Mouse (Mus musculus) limb, embryonic 13.5 days (tissue): ENCODE measurements around the gene Atp6ap1. TPM values are rescaled to one million over a fixed set of nuclear protein-coding genes. Genes with fewer than 3 reads are reported as not detected.

ENCODE experiments used
- ATAC-seq: fragments of 200-750 bp; cut with Nextera tagmentation; 2 replicates; pipeline ENCODE4 v1.8.0; 2017; ENCODE audit warnings: low read depth, moderate number of reproducible peaks, moderate TSS enrichment; ENCODE audit not compliant: low FRiP score
- H3K27ac ChIP-seq: fragments of 300-500 bp; sonication (generic); 2 replicates; pipeline ENCODE4 v1.5.1; 2015; ENCODE audit warnings: inconsistent platforms, mild to moderate bottlenecking, moderate library complexity
- H3K27me3 ChIP-seq: fragments of 300-500 bp; sonication (generic); 2 replicates; pipeline ENCODE4 v1.6.1; 2015; ENCODE audit warnings: mild to moderate bottlenecking, inconsistent platforms
- H3K36me3 ChIP-seq: fragments of 300-500 bp; sonication (generic); 2 replicates; pipeline ENCODE4 v1.6.1; 2015; ENCODE audit warnings: inconsistent platforms, mild to moderate bottlenecking, moderate library complexity
- H3K4me1 ChIP-seq: fragments of 300-500 bp; sonication (generic); 2 replicates; pipeline ENCODE4 v1.6.1; 2015; ENCODE audit warnings: inconsistent platforms
- H3K4me2 ChIP-seq: fragments of 300-500 bp; sonication (generic); replicated peaks from 2 replicates; pipeline ENCODE4 v1.6.1; 2015; ENCODE audit warnings: inconsistent platforms, mild to moderate bottlenecking, moderate library complexity
- H3K4me3 ChIP-seq: fragments of 300-500 bp; sonication (generic); 2 replicates; pipeline ENCODE4 v1.5.1; 2015; ENCODE audit warnings: moderate library complexity, mild to moderate bottlenecking, inconsistent platforms
- H3K9ac ChIP-seq: fragments of 300-500 bp; sonication (generic); 2 replicates; pipeline ENCODE4 v1.6.1; 2015; ENCODE audit warnings: mild to moderate bottlenecking, inconsistent platforms
- H3K9me3 ChIP-seq: fragments of 300-500 bp; sonication (generic); 2 replicates; pipeline ENCODE4 v1.6.1; 2016; ENCODE audit warnings: inconsistent platforms
- WGBS: fragments of 180-500 bp; shearing (Covaris S2); methylation state at CpG from one replicate; pipeline ENCODE4 v1.1.7; 2015; 5-methylcytosine and 5-hydroxymethylcytosine counted together
- microRNA-seq: library from miRNA; unstranded; fragments of <30 nt; microRNA quantifications from one replicate; pipeline ENCODE4, GENCODE M21; 2016
- polyA plus RNA-seq: library from polyadenylated mRNA; unstranded; fragments of >200 nt; fragmentation: Nextera tagmentation; extraction: Ambion mirVana; gene quantifications from 2 replicates; pipeline ENCODE4 v1.2.1, GENCODE M21; 2015

The Atp6ap1 gene
- polyA plus RNA-seq, 1 experiment from 2014 or later: 127 TPM

DNA sequence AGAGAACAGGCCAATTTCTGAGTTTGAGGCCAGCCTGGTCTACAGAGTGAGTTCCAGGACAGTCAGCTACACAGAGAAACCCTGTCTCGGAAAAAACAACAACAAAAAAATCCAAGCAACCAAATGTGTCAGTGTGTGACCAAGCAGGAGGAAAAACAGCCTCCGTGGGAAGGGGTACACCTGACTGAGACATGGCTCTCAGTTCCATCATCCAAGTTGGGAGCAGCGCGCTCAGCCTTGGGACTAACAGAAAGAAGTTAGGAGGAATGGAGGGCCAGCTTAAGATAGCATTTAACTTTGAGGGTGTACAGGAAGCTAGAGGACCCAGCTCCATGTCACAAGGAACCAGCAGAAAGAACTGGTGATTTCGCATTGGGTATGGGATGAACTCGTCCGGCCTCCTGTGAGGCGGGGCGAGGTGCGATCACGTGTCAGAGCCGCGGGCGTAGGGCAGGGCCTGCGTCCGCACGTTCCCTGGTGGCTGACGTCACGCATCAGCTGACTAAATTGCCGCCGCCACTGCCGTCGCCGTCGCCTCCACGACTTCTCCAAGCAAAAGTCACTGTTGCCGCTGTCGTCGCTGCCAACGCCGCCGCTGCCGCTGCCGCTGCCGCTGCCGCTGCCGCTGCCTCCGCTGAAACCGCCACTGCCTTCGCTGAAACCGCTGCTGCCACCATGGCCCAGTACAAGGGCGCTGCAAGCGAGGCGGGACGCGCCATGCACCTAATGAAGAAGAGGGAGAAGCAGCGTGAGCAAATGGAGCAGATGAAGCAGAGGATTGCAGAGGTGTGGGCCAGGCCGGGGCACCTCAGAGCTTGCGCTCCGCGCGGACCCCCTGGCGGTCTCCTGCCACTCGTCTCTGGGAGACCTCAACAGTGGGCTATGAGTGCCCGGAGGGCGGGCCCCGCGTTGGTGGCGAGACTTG lies 15.9 kb downstream of the Atp6ap1 start, which contains the start of gene Fam50a:
Gene Fam50a, plus strand, starts transcription at position 494 of the 925 bp plus-strand sequence.
- H3K4me2 ChIP-seq: peak within 1 kb of the TSS; percentile 71
- no peaks in the 10 kb centered on the region; the same call in 1 of the 2 replicates for H3K27me3 ChIP-seq
- peak within 1 kb of the TSS; percentile 61; the same call in 1 of the 2 replicates for H3K27ac ChIP-seq
- peak within 1 kb of the TSS; percentile 63 for H3K4me3 ChIP-seq
- ATAC-seq: peak; percentile 97
- peak within 1 kb of the TSS; percentile 79 for H3K9ac ChIP-seq
- H3K36me3 ChIP-seq: peaks cover 41% of the 10 kb centered on the region
- 18% methylated on average over 58 of the region's 59 CpGs for WGBS
- H3K9me3 ChIP-seq: no peaks in the 10 kb centered on the region
- 0 out of 2 replicates have a peak, but pooled peaks cover 4% of the 10 kb centered on the region for H3K4me1 ChIP-seq

DNA sequence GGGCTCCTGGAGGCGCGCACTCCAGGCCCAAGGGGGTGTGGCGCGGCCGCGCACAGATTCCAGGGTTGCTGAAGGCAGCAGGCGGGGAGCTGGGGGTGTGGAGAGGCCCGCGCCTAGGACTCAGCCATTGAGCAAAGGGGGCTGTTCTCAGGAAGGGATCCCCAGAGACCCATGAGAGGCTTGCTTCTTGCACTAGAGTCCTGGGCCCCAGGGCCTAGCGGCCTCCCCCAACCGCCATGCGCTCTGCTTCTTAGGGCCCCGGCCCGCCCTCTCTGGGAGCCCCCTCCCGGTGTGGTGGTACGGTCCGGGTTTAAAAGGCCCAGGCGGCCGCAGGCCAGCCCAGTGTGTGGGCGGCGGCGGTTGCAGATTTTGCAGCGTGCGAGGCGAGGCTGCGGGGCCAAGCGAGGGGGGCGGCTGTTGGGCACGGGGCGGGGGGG lies 31.8 kb downstream of the Atp6ap1 start, which contains the start of gene Plxna3:
Gene Plxna3, plus strand, starts transcription at position 342 of the 437 bp plus-strand sequence.
- peak; percentile 96 for ATAC-seq
- WGBS: 12% methylated on average over 25 of the region's 30 CpGs
- Histone ChIP-seq H3K27ac (peak within 1 kb of the TSS; percentile 74; the same call in 1 of the 2 replicates), H3K4me2 (peak within 1 kb of the TSS; percentile 73), H3K9me3 (no peaks in the 10 kb centered on the region), H3K4me3 (peak within 1 kb of the TSS; percentile 51), H3K4me1 (peaks cover 16% of the 10 kb centered on the region), H3K27me3 (no peaks in the 10 kb centered on the region), H3K36me3 (0 out of 2 replicates have a peak, but pooled peaks cover 6% of the 10 kb centered on the region), H3K9ac (peak within 1 kb of the TSS; percentile 70)

DNA sequence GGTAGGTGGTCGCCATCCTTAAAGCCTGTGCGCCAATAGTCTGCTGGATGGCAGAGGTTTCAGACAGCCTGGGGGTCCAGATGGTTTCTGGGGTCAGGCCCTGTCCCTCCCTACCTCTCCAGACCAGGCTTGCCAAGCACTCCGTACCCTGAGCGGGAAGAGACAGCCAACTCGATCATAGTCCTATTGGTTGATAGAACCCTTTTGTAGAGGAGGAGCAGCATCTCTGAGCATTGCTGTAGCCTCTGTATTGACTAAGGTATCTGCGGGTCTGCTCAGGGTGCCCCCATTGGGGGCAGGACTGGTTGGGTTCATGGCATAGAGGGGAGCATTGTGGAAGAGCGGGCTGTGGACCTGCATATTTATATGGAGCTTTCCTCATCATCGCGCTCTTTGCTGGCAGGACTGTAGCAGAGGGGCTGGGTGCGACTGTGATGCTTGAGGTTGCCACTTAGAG lies 32.3 kb downstream of the Atp6ap1 start:
- Histone ChIP-seq H3K4me3 (peak overlapping the region; percentile 51), H3K27me3 (no peaks in the 10 kb centered on the region), H3K4me2 (peak overlapping the region; percentile 73), H3K27ac (no peak overlapping the region; the same call in 1 of the 2 replicates), H3K36me3 (peaks cover 8% of the 10 kb centered on the region; the same call in 1 of the 2 replicates), H3K9me3 (no peaks in the 10 kb centered on the region), H3K9ac (peak overlapping the region; percentile 70), H3K4me1 (peaks cover 16% of the 10 kb centered on the region)
- peak; percentile 20 for ATAC-seq
- WGBS: 33% methylated on average over 10 of the region's 10 CpGs

DNA sequence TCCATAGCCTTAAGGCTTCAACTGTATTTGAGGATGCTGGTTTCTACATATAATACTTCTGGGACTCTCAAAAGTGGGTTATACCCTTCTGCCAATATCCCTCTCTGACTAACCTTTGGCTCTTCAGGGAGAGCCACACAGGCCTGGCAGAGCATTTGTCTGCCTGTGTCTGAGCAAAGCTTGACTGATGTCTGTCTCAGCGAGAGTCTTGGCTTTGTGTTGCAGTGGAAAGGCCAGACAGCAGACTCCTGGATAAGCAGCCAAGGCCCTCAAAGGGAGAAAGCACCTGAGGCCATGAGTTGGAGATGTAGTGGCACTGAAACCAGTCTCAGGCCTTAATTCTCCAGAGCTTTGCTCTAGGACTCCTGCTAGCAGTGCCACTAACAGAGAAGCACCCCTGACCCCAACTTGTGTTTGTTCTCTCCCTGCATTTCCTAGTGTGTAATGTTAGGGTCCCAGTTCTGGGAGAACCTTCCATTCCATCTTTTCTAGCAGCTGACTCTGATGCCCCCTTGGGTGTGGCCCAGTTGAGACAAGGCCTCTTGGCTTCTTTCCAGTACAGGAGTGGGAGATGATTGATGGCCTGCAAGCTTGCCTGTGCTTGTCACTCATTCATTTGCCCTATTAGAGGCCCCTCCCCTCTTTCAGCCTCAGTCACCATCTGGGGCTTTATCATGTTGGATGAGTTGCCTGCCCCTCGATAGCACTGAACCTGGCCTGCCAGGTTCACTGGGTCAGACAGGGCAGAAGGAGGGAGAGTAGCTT lies 33.5 kb downstream of the Atp6ap1 start:
- Histone ChIP-seq H3K27me3 (no peaks in the 10 kb centered on the region), H3K4me2 (peak overlapping the region; percentile 73), H3K4me3 (peak overlapping the region; percentile 51), H3K9me3 (no peaks in the 10 kb centered on the region), H3K9ac (peak overlapping the region; percentile 70), H3K27ac (peak overlapping the region; percentile 33; the same call in 1 of the 2 replicates), H3K36me3 (peaks cover 18% of the 10 kb centered on the region), H3K4me1 (peaks cover 16% of the 10 kb centered on the region)
- no peak for ATAC-seq
- 55% methylated on average over 2 of the region's 2 CpGs for WGBS

DNA sequence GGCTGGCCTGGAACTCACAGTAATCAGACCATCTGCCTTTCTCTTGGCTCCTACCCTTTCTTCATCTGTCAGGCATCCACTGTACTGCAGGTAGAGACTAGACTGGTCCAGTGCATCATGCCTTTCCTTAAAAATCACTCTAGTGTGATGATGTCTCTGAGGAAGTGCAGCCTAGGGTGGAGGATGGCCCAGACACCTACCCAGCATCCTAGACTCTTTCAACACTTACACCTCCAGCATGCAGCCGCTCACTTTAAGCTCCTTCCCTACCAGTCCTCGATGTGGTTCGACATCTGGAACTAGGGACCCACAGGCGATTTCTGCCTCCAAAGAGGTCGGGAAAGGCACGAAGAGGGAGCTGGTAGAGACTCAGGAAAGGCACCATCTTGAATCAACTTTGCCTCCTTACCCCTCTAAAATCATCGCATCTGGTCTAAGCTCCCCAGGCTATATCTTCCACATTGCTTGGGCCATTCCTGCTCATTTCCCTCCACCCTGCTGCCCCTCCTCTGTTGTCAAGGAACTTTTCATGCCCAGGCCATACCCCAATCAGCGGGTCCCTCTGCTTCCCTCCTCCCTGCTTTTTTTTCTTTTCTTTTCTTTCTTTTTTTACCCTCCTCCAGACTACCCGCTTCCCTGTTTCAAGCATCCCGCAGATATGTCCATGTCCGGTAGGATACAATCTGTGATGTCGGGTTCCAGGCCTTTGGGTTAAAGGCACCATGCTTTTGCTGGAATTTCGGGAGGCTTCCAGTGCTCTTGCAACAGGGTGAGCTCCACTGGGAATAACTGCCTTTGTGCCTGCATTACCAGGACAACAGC lies 56.0 kb downstream of the Atp6ap1 start:
- 25% methylated on average over 13 of the region's 13 CpGs for WGBS
- Histone ChIP-seq H3K4me1 (no peaks in the 10 kb centered on the region), H3K4me3 (peak overlapping the region; percentile 51), H3K27ac (peak overlapping the region; percentile 58; the same call in 1 of the 2 replicates), H3K4me2 (peak overlapping the region; percentile 67), H3K9ac (peak overlapping the region; percentile 75), H3K36me3 (no peaks in the 10 kb centered on the region), H3K27me3 (no peaks in the 10 kb centered on the region), H3K9me3 (no peaks in the 10 kb centered on the region)
- peak; percentile 36 for ATAC-seq

DNA sequence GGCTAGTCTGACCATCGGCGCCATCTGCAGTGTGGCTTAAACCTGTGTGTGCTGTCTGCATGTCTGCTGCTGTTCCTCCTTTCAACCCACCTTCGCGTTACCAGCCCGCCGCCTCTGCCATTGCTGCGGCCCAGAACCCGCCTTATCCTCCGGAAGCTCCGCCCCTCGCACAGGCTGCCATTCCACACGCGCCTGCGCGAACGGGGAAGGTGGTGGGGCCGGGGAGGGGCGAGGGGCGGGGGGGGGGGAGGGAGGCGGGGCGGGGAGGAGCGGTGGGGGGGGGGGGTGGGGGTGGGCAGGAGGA lies 56.5 kb downstream of the Atp6ap1 start, which contains the start of gene Lage3:
Gene Lage3, minus strand, starts transcription at position 152 of the 304 bp plus-strand sequence.
- peak within 1 kb of the TSS; percentile 58; the same call in 1 of the 2 replicates for H3K27ac ChIP-seq
- WGBS: 32% methylated on average over 15 of the region's 22 CpGs

More for the DNA sequence above, 56.5 kb downstream of the Atp6ap1 start, which contains the start of gene Lage3:
- H3K9me3 ChIP-seq: no peaks in the 10 kb centered on the region
- H3K9ac ChIP-seq: peak within 1 kb of the TSS; percentile 75
- H3K4me3 ChIP-seq: peak within 1 kb of the TSS; percentile 51
- no peaks in the 10 kb centered on the region for H3K27me3 ChIP-seq
- H3K4me1 ChIP-seq: no peaks in the 10 kb centered on the region
- no peaks in the 10 kb centered on the region for H3K36me3 ChIP-seq
- H3K4me2 ChIP-seq: peak within 1 kb of the TSS; percentile 67
- ATAC-seq: peak; percentile 83; the same call in 1 of the 2 replicates

Small RNA genes lying within 50 kb of the gene (microRNA-seq; reads per million reads assigned to microRNA genes)
- not detected for gene Mir7091
- gene Mir7092: not detected

Other genes with a start within 250 kb of the Atp6ap1 start
- not detected in 2 replicates for gene Opn1mw, start 169.6 kb upstream of the Atp6ap1 start, polyA plus RNA-seq
- 12.5 and 12.8 TPM in 2 replicates for gene Mecp2, start 161.7 kb upstream of the Atp6ap1 start, polyA plus RNA-seq
- not detected in 2 replicates for gene Tex28, start 129.3 kb upstream of the Atp6ap1 start, polyA plus RNA-seq
- gene Tktl1, start 119.8 kb upstream of the Atp6ap1 start, polyA plus RNA-seq: 0.05 TPM in 1 of 2 replicates, not detected in the other
- 275 and 314 TPM in 2 replicates for gene Flna, start 47.3 kb upstream of the Atp6ap1 start, polyA plus RNA-seq
- 26.7 and 27.8 TPM in 2 replicates for gene Emd, start 42.4 kb upstream of the Atp6ap1 start, polyA plus RNA-seq
- 828 and 885 TPM in 2 replicates for gene Rpl10, start 26.3 kb upstream of the Atp6ap1 start, polyA plus RNA-seq
- 91.0 and 92.2 TPM in 2 replicates for gene Taz, start 15.2 kb upstream of the Atp6ap1 start, polyA plus RNA-seq
- gene Dnase1l1, start 14.8 kb upstream of the Atp6ap1 start, polyA plus RNA-seq: 11.7 and 12.0 TPM in 2 replicates
- 247 and 260 TPM in 2 replicates for gene Gdi1, start 7.9 kb downstream of the Atp6ap1 start, polyA plus RNA-seq
- 73.5 and 76.5 TPM in 2 replicates for gene Fam50a, start 15.9 kb downstream of the Atp6ap1 start, polyA plus RNA-seq
- 21.2 and 25.3 TPM in 2 replicates for gene Plxna3, start 32.0 kb downstream of the Atp6ap1 start, polyA plus RNA-seq
- 114 and 115 TPM in 2 replicates for gene Lage3, start 56.5 kb downstream of the Atp6ap1 start, polyA plus RNA-seq
- 62.2 and 68.2 TPM in 2 replicates for gene Ubl4a, start 76.1 kb downstream of the Atp6ap1 start, polyA plus RNA-seq
- gene Slc10a3, start 76.3 kb downstream of the Atp6ap1 start, polyA plus RNA-seq: 19.6 and 21.3 TPM in 2 replicates
- 42.3 and 43.5 TPM in 2 replicates for gene Fam3a, start 96.2 kb downstream of the Atp6ap1 start, polyA plus RNA-seq
- 18.2 and 18.4 TPM in 2 replicates for gene Ikbkg, start 96.2 kb downstream of the Atp6ap1 start, polyA plus RNA-seq
- gene G6pdx, start 132.1 kb downstream of the Atp6ap1 start, polyA plus RNA-seq: 45.6 and 47.0 TPM in 2 replicates
- gene Gm6880, start 184.3 kb downstream of the Atp6ap1 start, polyA plus RNA-seq: 2.1 and 4.3 TPM in 2 replicates